Mouse (Mus musculus): ENCODE data around the gene Acsl5. TPM values are rescaled to one million over a fixed set of nuclear protein-coding genes. Genes with fewer than 3 reads are reported as not detected.

Acsl5 gene
- polyA plus RNA-seq (2016; fragmentation: Nextera tagmentation; extraction: Ambion mirVana), result 18.9 and 21.2 TPM in 2 replicates

DNA sequence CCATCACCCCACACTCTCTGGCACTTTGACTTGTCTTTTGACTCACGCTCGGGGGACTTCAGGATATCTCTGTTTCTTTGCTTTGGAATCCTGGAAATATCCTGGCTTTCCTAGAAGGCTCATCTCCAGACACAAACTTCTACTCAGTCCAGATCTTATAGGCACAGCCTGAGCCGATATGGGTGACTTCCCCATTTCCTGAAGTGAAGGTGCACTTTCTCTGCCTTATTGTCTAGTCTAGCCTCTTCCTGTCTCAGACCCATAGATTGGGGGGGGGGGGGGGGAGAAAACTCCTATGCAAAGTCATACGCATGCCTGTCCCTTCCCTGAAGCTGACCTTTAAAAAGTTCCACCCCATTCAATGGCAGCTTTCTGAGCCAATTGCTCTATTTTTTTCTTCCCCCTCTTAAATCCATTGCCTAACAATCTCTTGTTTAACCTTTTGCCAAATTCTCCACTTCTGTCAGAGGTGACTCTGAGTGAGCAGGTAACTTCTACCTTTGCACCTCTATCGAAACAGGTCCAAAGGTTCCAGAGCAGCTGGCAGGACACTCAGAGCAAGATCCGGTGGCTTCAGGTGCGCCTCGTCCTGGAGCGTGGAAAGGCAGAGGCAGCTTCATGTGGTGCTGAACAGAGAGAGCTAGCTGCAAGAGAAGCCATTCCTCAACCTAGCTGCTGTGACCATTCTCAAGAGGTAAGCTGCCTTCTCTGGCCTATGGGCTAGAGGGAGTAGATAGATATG is at the start of gene Acsl5:
TSS of gene Acsl5 (plus strand) at position 556 of the 742 bp plus-strand sequence.
- H3K36me3 ChIP-seq, result no peaks in the 10 kb centered on the region
- H3K4me3 ChIP-seq (replicated peaks), result no peak within 1 kb of the TSS
- H3K4me1 ChIP-seq (replicated peaks), result peaks cover 8% of the 10 kb centered on the region; the same call in 1 of the 2 replicates
- no peak within 1 kb of the TSS for H3K9ac ChIP-seq (replicated peaks)
- no peak within 1 kb of the TSS for H3K4me2 ChIP-seq
- H3K27ac ChIP-seq, result no peak within 1 kb of the TSS
- no peaks in the 10 kb centered on the region for H3K9me3 ChIP-seq
- no peak for ATAC-seq (ENCODE audit: insufficient number of reproducible peaks, insufficient read depth, low FRiP score, low TSS enrichment, low read depth)
- no peaks in the 10 kb centered on the region for H3K27me3 ChIP-seq
- WGBS, result 94% methylated on average over 9 of the region's 9 CpGs

DNA sequence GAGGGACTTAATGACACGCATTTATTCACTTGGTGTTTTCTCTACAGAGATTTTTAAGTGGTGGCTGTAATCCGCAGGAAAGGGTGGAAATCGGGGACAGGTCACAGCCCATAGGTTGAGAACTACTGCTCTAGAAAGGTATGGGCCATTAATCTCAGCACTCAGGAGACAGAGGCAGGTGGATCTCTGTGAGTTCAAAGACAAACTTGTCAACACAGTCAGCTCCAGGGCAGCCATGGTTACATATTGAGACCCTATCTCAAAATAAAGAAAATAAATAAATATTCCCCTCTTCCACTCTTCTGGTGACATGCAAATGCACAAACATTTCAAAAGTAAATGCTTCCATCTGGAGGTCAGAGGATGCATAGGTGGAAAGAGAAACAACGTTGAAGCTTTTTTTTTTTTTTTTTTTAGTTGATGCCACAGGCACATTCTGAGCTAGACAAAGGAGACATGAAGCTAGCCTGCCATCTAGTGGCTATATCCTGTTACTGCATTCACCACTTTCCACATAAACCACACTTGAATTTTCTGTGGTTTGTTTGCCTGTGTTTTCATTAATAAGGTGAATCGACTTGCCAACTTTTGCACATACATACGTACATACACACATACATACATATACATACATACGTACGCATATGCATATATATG is 45.1 kb upstream of the Acsl5 start:
- no peak overlapping the region for H3K4me3 ChIP-seq (replicated peaks)

DNA sequence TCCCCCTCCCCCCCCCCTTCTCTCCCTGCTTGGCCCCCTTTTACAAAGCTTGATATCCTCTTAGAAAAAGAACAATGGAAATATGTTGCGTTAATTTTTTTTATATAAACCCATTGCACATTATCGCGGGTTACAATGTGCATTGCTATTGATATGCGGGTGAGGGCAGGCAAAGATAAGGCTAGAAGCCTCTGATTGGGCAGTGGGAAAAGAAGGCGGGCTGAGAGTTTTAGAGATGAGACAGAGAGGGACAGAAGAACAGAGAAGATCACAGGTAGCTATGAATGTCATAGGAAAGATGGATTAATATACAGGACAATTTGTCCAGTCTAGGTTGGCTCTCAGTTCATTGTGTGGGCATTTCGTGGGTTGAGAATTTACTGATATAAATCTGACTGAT is 44.5 kb upstream of the Acsl5 start:
- Histone ChIP-seq H3K36me3 (no peaks in the 10 kb centered on the region), H3K9me3 (no peaks in the 10 kb centered on the region), H3K27ac (no peak overlapping the region), H3K27me3 (0 out of 2 replicates have a peak, but pooled peaks cover 4% of the 10 kb centered on the region), H3K4me2 (no peak overlapping the region), H3K9ac (replicated peaks) (no peak overlapping the region), H3K4me3 (replicated peaks) (no peak overlapping the region), H3K4me1 (replicated peaks) (no peaks in the 10 kb centered on the region)
- WGBS, result 50% methylated on average over 6 of the region's 6 CpGs
- no peak for ATAC-seq (ENCODE audit: insufficient number of reproducible peaks, insufficient read depth, low FRiP score, low TSS enrichment, low read depth)

More for the DNA sequence above, 45.1 kb upstream of the Acsl5 start:
- Histone ChIP-seq H3K9ac (replicated peaks) (no peak overlapping the region), H3K4me2 (no peak overlapping the region), H3K27me3 (0 out of 2 replicates have a peak, but pooled peaks cover 4% of the 10 kb centered on the region), H3K36me3 (no peaks in the 10 kb centered on the region), H3K9me3 (no peaks in the 10 kb centered on the region), H3K4me1 (replicated peaks) (no peaks in the 10 kb centered on the region), H3K27ac (no peak overlapping the region)
- no peak for ATAC-seq (ENCODE audit: insufficient number of reproducible peaks, insufficient read depth, low FRiP score, low TSS enrichment, low read depth)
- 42% methylated on average over 8 of the region's 8 CpGs for WGBS

DNA sequence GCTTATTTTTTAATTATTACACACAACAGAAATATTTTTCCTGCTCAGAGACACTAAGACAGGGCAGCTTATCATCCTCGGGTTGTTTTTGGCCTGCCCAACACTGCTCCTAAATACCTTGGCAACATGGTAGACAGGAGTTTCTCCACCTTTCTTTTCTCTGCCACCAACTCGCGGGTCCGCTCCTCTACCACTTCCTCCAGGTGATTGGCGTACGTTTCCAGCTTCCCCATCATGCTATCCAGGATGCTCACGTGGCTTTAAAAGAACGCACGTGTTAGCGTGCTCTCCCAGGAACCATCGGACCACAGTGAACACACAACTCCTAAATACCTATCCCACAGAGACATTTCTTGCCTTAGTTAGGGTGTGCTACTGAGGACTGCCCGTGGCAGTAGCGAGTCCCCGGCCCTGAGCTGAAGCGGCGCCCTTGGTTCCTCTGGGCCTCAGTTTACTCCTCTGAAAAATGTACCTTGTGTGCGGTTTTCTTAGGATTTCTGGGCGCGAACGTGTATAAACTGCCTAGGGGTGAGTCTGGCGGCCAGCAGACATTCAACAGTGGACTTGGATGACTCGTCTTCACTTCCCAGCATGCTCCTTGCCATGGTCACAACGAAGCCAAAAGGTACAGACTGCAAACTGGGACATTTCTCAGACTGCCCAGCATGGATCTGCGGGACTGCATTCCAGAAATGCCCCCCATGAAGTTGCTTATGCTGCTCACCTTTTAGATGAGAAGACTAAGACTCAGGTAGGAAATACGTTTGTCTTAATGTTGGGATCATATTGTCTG is 43.8 kb upstream of the Acsl5 start:
- 65% methylated on average over 25 of the region's 25 CpGs for WGBS
- no peak overlapping the region for H3K4me2 ChIP-seq
- H3K9me3 ChIP-seq, result no peaks in the 10 kb centered on the region
- no peaks in the 10 kb centered on the region for H3K36me3 ChIP-seq
- H3K27ac ChIP-seq, result no peak overlapping the region
- no peaks in the 10 kb centered on the region for H3K4me1 ChIP-seq (replicated peaks)
- no peak for ATAC-seq (ENCODE audit: insufficient number of reproducible peaks, insufficient read depth, low FRiP score, low TSS enrichment, low read depth)
- H3K27me3 ChIP-seq, result 0 out of 2 replicates have a peak, but pooled peaks cover 4% of the 10 kb centered on the region
- no peak overlapping the region for H3K9ac ChIP-seq (replicated peaks)
- no peak overlapping the region for H3K4me3 ChIP-seq (replicated peaks)

DNA sequence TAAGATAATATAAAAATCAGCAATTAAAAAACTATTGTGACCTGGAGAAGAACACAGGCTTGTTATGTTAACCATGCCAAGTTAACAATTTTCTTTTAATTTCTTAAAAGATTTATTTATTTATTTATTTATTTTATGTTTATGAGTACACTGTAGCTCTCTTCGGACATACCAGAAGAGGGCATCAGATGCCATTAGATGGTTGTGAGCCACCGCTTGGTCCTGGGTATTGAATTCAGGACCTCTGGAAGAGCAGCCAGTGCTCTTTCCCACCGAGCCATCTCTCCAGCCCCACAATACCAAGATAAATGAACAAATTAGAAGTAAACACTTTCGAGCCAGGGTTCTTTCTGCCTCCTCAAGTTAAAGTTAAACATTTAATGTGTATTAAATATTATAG is 43.1 kb upstream of the Acsl5 start:
- 77% methylated on average over 4 of the region's 4 CpGs for WGBS
- Histone ChIP-seq H3K9me3 (no peaks in the 10 kb centered on the region), H3K36me3 (no peaks in the 10 kb centered on the region), H3K27ac (no peak overlapping the region), H3K27me3 (0 out of 2 replicates have a peak, but pooled peaks cover 4% of the 10 kb centered on the region), H3K4me1 (replicated peaks) (no peaks in the 10 kb centered on the region), H3K4me2 (no peak overlapping the region), H3K4me3 (replicated peaks) (no peak overlapping the region), H3K9ac (replicated peaks) (no peak overlapping the region)
- ATAC-seq (ENCODE audit: insufficient number of reproducible peaks, insufficient read depth, low FRiP score, low TSS enrichment, low read depth), result no peak

DNA sequence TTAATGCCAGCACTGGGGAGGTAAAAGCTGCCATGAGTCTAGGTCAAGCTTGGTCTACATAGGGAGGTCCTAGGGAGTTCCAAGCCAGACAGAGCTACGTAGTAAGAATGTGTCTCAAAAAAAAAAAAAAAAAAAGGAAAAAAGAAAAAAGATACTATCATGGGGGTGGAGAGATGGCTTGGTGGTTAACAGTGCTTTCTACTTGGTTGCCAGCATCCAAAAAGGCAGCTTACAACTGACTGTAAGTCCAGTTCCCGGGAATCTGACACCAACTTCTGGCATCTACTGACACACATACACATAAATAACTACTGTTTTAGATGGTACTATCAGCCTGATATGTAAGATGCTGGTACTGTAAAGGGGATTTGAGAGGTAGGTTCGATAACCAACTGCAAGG is 42.7 kb upstream of the Acsl5 start:
- no peak overlapping the region for H3K4me2 ChIP-seq
- no peaks in the 10 kb centered on the region for H3K36me3 ChIP-seq
- H3K27ac ChIP-seq, result no peak overlapping the region
- H3K4me1 ChIP-seq (replicated peaks), result no peaks in the 10 kb centered on the region
- WGBS, result 80% methylated on average over 3 of the region's 3 CpGs
- H3K9me3 ChIP-seq, result no peaks in the 10 kb centered on the region
- H3K9ac ChIP-seq (replicated peaks), result no peak overlapping the region
- 0 out of 2 replicates have a peak, but pooled peaks cover 4% of the 10 kb centered on the region for H3K27me3 ChIP-seq
- no peak overlapping the region for H3K4me3 ChIP-seq (replicated peaks)
- no peak for ATAC-seq (ENCODE audit: insufficient number of reproducible peaks, insufficient read depth, low FRiP score, low TSS enrichment, low read depth)

DNA sequence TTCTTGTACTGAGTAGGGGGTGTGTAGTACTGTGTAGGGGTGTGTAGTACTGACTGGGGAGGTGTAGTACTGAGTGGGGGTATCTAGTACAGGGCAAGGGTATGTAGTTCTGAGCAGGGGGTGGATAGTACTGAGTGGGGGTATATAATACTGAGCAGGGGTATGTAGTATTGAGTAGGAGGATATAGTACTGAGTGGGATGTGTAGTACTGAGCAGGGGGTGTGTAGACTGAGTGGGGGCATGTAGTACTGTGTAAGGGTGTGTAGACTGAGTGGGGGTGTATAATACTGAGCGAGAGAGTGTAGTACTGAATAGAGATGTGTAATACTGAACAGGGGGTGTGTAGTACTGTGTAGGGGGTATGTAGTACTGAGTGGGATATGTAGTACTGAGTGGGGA is 40.0 kb upstream of the Acsl5 start:
- Histone ChIP-seq H3K4me3 (replicated peaks) (no peak overlapping the region), H3K27me3 (no peaks in the 10 kb centered on the region; the same call in 1 of the 2 replicates), H3K4me1 (replicated peaks) (peaks cover 6% of the 10 kb centered on the region; the same call in 1 of the 2 replicates), H3K9me3 (no peaks in the 10 kb centered on the region), H3K36me3 (no peaks in the 10 kb centered on the region), H3K27ac (no peak overlapping the region), H3K4me2 (no peak overlapping the region), H3K9ac (replicated peaks) (no peak overlapping the region)
- ATAC-seq (ENCODE audit: insufficient number of reproducible peaks, insufficient read depth, low FRiP score, low TSS enrichment, low read depth), result peak; percentile 68; the same call in 1 of the 2 replicates
- WGBS, result 84% methylated on average over 1 of the region's 1 CpGs

DNA sequence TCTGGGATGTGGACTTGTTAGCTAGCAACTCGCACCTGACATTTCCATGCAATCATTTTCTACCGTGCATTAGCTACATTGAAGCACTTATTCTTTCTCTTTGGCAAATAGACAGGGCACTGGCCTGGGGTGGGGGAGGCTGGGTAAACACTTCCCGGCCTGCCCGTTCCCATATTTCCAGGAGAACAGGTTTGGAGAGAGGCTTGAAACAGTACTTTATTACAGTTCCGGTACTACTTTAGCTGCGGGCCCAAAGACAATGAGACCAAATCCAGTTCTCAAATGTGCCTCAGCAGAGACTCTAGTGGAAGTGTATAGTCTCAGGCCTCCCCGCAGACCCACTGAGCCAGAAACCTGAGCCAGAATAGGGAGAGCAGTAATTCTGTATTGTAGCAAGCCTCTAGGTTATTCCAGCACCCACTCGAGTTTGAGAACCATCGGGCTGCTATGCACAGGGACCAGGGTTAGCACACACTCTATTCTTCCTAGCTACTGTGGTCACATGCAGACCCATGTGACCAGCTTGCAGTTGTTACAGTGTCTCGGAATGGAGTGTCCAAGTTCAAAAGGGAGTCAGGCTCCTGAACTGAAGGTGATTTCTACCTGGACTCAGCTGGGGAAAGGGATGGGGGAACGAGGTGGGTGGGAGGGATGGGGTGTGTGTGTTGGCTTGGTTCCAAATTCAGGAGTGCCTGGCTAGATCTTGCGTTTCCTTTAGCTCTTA is 38.0 kb upstream of the Acsl5 start:
- Histone ChIP-seq H3K9ac (replicated peaks) (no peak overlapping the region), H3K9me3 (no peaks in the 10 kb centered on the region), H3K4me3 (replicated peaks) (no peak overlapping the region), H3K4me1 (replicated peaks) (peaks cover 18% of the 10 kb centered on the region), H3K27me3 (no peaks in the 10 kb centered on the region; the same call in 1 of the 2 replicates), H3K4me2 (no peak overlapping the region), H3K27ac (no peak overlapping the region), H3K36me3 (no peaks in the 10 kb centered on the region)
- no peak for ATAC-seq (ENCODE audit: insufficient number of reproducible peaks, insufficient read depth, low FRiP score, low TSS enrichment, low read depth)
- WGBS, result 86% methylated on average over 12 of the region's 12 CpGs

DNA sequence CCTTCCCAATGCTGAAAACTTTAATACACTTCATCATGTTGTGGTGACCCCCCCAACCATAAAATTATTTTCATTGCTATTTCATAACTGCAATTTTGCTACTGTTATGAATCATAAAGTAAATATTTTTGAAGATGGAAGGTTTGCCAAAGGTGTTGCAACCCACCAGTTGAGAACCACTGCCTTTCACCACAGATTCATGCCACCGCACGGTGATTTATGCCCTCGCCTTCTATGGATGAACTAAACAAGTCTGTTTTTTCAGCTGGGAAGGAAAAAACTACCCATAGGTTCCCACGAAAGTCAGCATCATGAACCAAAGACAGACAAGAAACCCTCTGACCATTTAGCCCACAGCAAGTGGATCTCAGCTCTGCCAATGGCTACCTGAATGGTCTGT is 34.9 kb upstream of the Acsl5 start:
- ATAC-seq (ENCODE audit: insufficient number of reproducible peaks, insufficient read depth, low FRiP score, low TSS enrichment, low read depth), result no peak
- Histone ChIP-seq H3K36me3 (no peaks in the 10 kb centered on the region), H3K4me1 (replicated peaks) (peaks cover 18% of the 10 kb centered on the region), H3K27ac (0 out of 2 replicates have a peak overlapping the region, but pooled peaks have one; percentile 59), H3K27me3 (no peaks in the 10 kb centered on the region; the same call in 1 of the 2 replicates), H3K9me3 (no peaks in the 10 kb centered on the region), H3K4me3 (replicated peaks) (no peak overlapping the region), H3K4me2 (no peak overlapping the region), H3K9ac (replicated peaks) (no peak overlapping the region)
- WGBS, result 89% methylated on average over 4 of the region's 4 CpGs

DNA sequence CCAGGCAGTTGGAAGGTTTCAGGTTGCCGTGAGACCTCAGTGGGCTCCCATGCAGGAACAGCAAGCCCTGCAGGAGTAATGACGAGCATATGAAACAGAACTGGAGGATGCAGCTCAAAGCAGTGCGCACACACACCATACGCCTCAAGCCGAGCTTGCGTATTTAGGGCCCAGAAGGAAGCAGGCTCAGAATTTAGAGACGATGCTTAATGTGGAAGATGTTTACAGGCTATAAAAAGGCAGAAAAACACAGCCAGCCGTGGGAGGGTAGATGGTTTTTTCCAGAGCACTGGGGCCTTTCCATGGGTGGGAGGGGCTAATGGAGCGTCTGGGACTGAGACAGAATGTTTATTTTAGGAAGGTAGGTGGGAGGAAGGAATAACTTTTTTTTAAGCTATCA is 34.4 kb upstream of the Acsl5 start:
- WGBS, result 38% methylated on average over 9 of the region's 9 CpGs
- no peak for ATAC-seq (ENCODE audit: insufficient number of reproducible peaks, insufficient read depth, low FRiP score, low TSS enrichment, low read depth)

More for the DNA sequence above, 34.4 kb upstream of the Acsl5 start:
- H3K9ac ChIP-seq (replicated peaks), result no peak overlapping the region
- H3K4me3 ChIP-seq (replicated peaks), result no peak overlapping the region
- H3K4me1 ChIP-seq (replicated peaks), result peaks cover 18% of the 10 kb centered on the region
- H3K36me3 ChIP-seq, result no peaks in the 10 kb centered on the region
- H3K9me3 ChIP-seq, result no peaks in the 10 kb centered on the region
- no peaks in the 10 kb centered on the region; the same call in 1 of the 2 replicates for H3K27me3 ChIP-seq
- H3K4me2 ChIP-seq, result no peak overlapping the region
- H3K27ac ChIP-seq, result 0 out of 2 replicates have a peak overlapping the region, but pooled peaks have one; percentile 59

Measured in limb, embryonic 12.5 days (tissue).